Mouse (Mus musculus): ENCODE measurements at regions not wholly inside any gene's neighbourhood (a gene's known extent, or its start where the extent isn't known, plus 50 kb on each side); places are given as distances from the start of the nearest gene placed in this dataset.

- no peak for DNase-seq (ENCODE audit: low read depth)
Observed at GRCm38 (mm10) chr8:26356801-26357200, 237.5 kb downstream of the Gm45692 start.

GRCm38 (mm10) chr8:26358711-26359136 is 239.4 kb downstream of the Gm45692 start:
- no peak for DNase-seq (ENCODE audit: low read depth)

GRCm38 (mm10) chr8:26362366-26362765 is 243.0 kb downstream of the Gm45692 start:
- no peak for DNase-seq (ENCODE audit: low read depth)

- DNase-seq (ENCODE audit: low read depth): no peak
Observed at GRCm38 (mm10) chr8:26363616-26364015, 244.3 kb downstream of the Gm45692 start.

- DNase-seq (ENCODE audit: low read depth): no peak
Observed at GRCm38 (mm10) chr8:26364637-26365036, 245.3 kb downstream of the Gm45692 start.

- peak; percentile 9 for DNase-seq (ENCODE audit: low read depth)
Observed at GRCm38 (mm10) chr8:26380668-26381067, 261.3 kb downstream of the Gm45692 start.

- no peak for DNase-seq (ENCODE audit: low read depth)
Observed at GRCm38 (mm10) chr8:26382426-26382825, 263.1 kb downstream of the Gm45692 start.

GRCm38 (mm10) chr8:26383886-26384285 is 264.6 kb downstream of the Gm45692 start:
- DNase-seq (ENCODE audit: low read depth): no peak

- DNase-seq (ENCODE audit: low read depth): no peak
Observed at GRCm38 (mm10) chr8:26384305-26384993, 265.1 kb downstream of the Gm45692 start.

GRCm38 (mm10) chr8:26384994-26385345 is 265.6 kb downstream of the Gm45692 start:
- DNase-seq (ENCODE audit: low read depth): no peak

GRCm38 (mm10) chr8:26395061-26395460 is 275.7 kb downstream of the Gm45692 start:
- DNase-seq (ENCODE audit: low read depth): no peak

- no peak for DNase-seq (ENCODE audit: low read depth)
Observed at GRCm38 (mm10) chr8:26420002-26420401, 300.7 kb downstream of the Gm45692 start.

GRCm38 (mm10) chr8:26420536-26420935 is 301.2 kb downstream of the Gm45692 start:
- DNase-seq (ENCODE audit: low read depth): no peak

GRCm38 (mm10) chr8:26427311-26427710 is 308.0 kb downstream of the Gm45692 start:
- no peak for DNase-seq (ENCODE audit: low read depth)

- no peak for DNase-seq (ENCODE audit: low read depth)
Observed at GRCm38 (mm10) chr8:26429751-26430327, 310.5 kb downstream of the Gm45692 start.

- DNase-seq (ENCODE audit: low read depth): no peak
Observed at GRCm38 (mm10) chr8:26432161-26432919, 313.0 kb downstream of the Gm45692 start.

- DNase-seq (ENCODE audit: low read depth): no peak
Observed at GRCm38 (mm10) chr8:26436236-26436635, 316.9 kb downstream of the Gm45692 start.

- no peak for DNase-seq (ENCODE audit: low read depth)
Observed at GRCm38 (mm10) chr8:26437571-26437970, 318.2 kb downstream of the Gm45692 start.

- no peak for DNase-seq (ENCODE audit: low read depth)
Observed at GRCm38 (mm10) chr8:26438246-26438862, 319.0 kb downstream of the Gm45692 start.

GRCm38 (mm10) chr8:26438877-26439276 is 319.5 kb downstream of the Gm45692 start:
- DNase-seq (ENCODE audit: low read depth): no peak

- DNase-seq (ENCODE audit: low read depth): no peak
Observed at GRCm38 (mm10) chr8:26441268-26442030, 322.1 kb downstream of the Gm45692 start.

- peak; percentile 13 for DNase-seq (ENCODE audit: low read depth)
Observed at GRCm38 (mm10) chr8:26443041-26443440, 323.7 kb downstream of the Gm45692 start.

Data from c-Kit-positive CD71-positive TER-119-negative erythroid progenitor cells, embryonic 14.5 days (primary cell).